ENCODE assay signal across 24 mouse cellular contexts in the genomic region with DNA sequence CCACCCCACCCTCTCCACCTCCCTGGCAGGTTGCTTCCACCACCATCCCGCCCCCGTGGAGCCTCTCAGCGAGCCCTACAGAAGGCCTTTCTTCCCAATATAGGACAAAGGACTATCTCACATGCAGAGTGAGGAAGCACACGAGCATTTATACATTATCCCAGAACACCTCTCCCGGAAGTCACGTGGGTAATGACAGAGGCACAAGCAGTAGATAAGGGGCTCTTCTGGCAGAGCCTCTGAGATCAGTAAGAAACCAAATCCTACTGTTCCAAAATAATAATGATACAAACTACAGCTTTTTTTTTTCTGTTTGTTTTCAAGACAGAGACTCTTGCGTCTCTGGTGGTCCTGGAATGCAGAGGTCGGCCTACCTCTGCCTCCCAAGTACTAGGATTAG.
"Had no signal": no experiment of that assay in that cellular context is flagged by ENCODE, and none has a peak within 500 bp of the region (broad histone marks: within the 10 kb centered on the region; RNA-seq: fewer than 3 reads in every experiment).

No protein-coding gene starts in this region.

- H3K4me1 ChIP-seq: liver, embryonic 13.5 days; liver, embryonic 15.5 days had no signal

- ATAC-seq: hindbrain, postnatal 0 days; intestine, embryonic 16.5 days; liver, postnatal 0 days had no signal

- H3K9ac ChIP-seq: hindbrain, embryonic 13.5 days; hindbrain, embryonic 15.5 days; kidney, embryonic 15.5 days; limb, embryonic 12.5 days; liver, embryonic 13.5 days; liver, embryonic 15.5 days; liver, postnatal 0 days had no signal

- DNase-seq: gastrocnemius, postnatal 14 days; gastrocnemius, postnatal 36 days; heart, postnatal 14 days; heart, postnatal 36 days; kidney, adult 11 months; kidney, adult 2 months; kidney, adult 9 months; kidney, postnatal 25 days; kidney, postnatal 4 days; liver; liver, embryonic 13.5 days; liver, postnatal 0 days had no signal

- H3K36me3 ChIP-seq: hindbrain, embryonic 15.5 days; liver, embryonic 13.5 days; liver, embryonic 15.5 days had no signal

- H3K4me3 ChIP-seq: hindbrain, embryonic 13.5 days; hindbrain, embryonic 15.5 days; kidney, embryonic 15.5 days; layer of hippocampus, adult 2 months; left cerebral cortex, adult 2 months; limb, embryonic 10.5 days; limb, embryonic 12.5 days; liver, embryonic 13.5 days; liver, embryonic 15.5 days had no signal

- H3K27me3 ChIP-seq: hindbrain, embryonic 13.5 days; hindbrain, embryonic 15.5 days; kidney, embryonic 15.5 days; limb, embryonic 12.5 days; liver, embryonic 13.5 days; liver, embryonic 15.5 days had no signal

- H3K9me3 ChIP-seq: hindbrain, embryonic 13.5 days; hindbrain, embryonic 15.5 days; kidney, embryonic 15.5 days; limb, embryonic 10.5 days; limb, embryonic 12.5 days; liver, embryonic 13.5 days; liver, embryonic 15.5 days had no signal

- H3K4me2 ChIP-seq: hindbrain, embryonic 13.5 days; hindbrain, embryonic 15.5 days; kidney, embryonic 15.5 days; limb, embryonic 12.5 days; liver, embryonic 11.5 days; liver, embryonic 13.5 days; liver, embryonic 15.5 days had no signal

- H3K27ac ChIP-seq: hindbrain, embryonic 13.5 days; hindbrain, embryonic 15.5 days; hindbrain, postnatal 0 days; kidney, embryonic 15.5 days; kidney, postnatal 0 days; layer of hippocampus, adult 2 months; left cerebral cortex, adult 2 months; limb, embryonic 10.5 days; limb, embryonic 12.5 days; liver, embryonic 13.5 days; liver, embryonic 15.5 days had no signal
